Mouse (Mus musculus) C2C12 (cell line): ENCODE data around the gene Atp1a1.

Experiments used
- CEBPB ChIP-seq: IDR thresholded peaks from one replicate; pipeline ENCODE4 v1.6.1; 2011; ENCODE audit warnings: low read depth, mild to moderate bottlenecking, control low read depth, moderate library complexity
- CTCF ChIP-seq: IDR thresholded peaks from one replicate; pipeline ENCODE4 v1.5.1; 2011; ENCODE audit not compliant: control insufficient read depth, insufficient read depth, insufficient read length
- MAX ChIP-seq: IDR thresholded peaks from one replicate; pipeline ENCODE4 v1.6.1; 2011; ENCODE audit warnings: mild to moderate bottlenecking, control low read depth
- MYOG ChIP-seq: IDR thresholded peaks from one replicate; pipeline ENCODE4 v1.6.1; 2011; ENCODE audit not compliant: control insufficient read depth, insufficient read length; ENCODE audit errors: extremely low read depth

GRCm38 (mm10) chr3:101649271-101649670 is 44.8 kb upstream of the Atp1a1 start:
- TF ChIP-seq CTCF (no peak), MAX (no peak), MYOG (no peak), CEBPB (no peak)
